Comparison of ENCODE assay signal across 5 mouse cellular contexts in genomic region chr10:93610896-93611295, GRCm38 (mm10).
"Had no signal": no experiment of that assay in that cellular context is flagged by ENCODE, and none has a peak within 500 bp of the region (broad histone marks: within the 10 kb centered on the region; RNA-seq: fewer than 3 reads in every experiment).

No protein-coding gene starts in this region.

- H3K27me3 ChIP-seq: midbrain, embryonic 12.5 days had no signal

- H3K36me3 ChIP-seq: limb, embryonic 13.5 days; midbrain, embryonic 12.5 days had no signal

- DNase-seq: kidney, adult 11 months; right cerebral cortex, postnatal 14 days had no signal

- H3K9me3 ChIP-seq: limb, embryonic 13.5 days; midbrain, embryonic 12.5 days had no signal

- H3K4me1 ChIP-seq: midbrain, embryonic 12.5 days had no signal

- H3K27ac ChIP-seq: limb, embryonic 13.5 days; liver, embryonic 14.5 days; midbrain, embryonic 12.5 days had no signal

- H3K4me2 ChIP-seq: limb, embryonic 13.5 days; midbrain, embryonic 12.5 days had no signal

- H3K9ac ChIP-seq: limb, embryonic 13.5 days; liver, embryonic 14.5 days; midbrain, embryonic 12.5 days had no signal

- H3K4me3 ChIP-seq: limb, embryonic 13.5 days; midbrain, embryonic 12.5 days had no signal
